Mouse (Mus musculus) CD8-positive naive resting alpha-beta T cell, adult 2 months (primary cell): ENCODE results near the gene Ltbp4.
A peak's percentile ranks its signal among the peaks of the same experiment; 100 is the strongest.

Source experiments
- DNase-seq, 2 experiments: peaks; one replicate each; pipeline ENCODE4 v3.0.0; 2022; ENCODE audit warnings: low read depth in 2 of 2, low spot score in 2 of 2

The Ltbp4 gene

GRCm38 (mm10) chr7:27300801-27301200, 36.7 kb downstream of the Ltbp4 start:
- DNase-seq, result no peak

- no peak for DNase-seq
Measured at GRCm38 (mm10) chr7:27300351-27300750, 37.1 kb downstream of the Ltbp4 start.

GRCm38 (mm10) chr7:27298816-27299215, 38.7 kb downstream of the Ltbp4 start:
- no peak for DNase-seq

- DNase-seq, result no peak
Measured at GRCm38 (mm10) chr7:27298033-27298610, 39.4 kb downstream of the Ltbp4 start.

GRCm38 (mm10) chr7:27296518-27296917, 41.0 kb downstream of the Ltbp4 start:
- no peak for DNase-seq

GRCm38 (mm10) chr7:27295956-27296355, 41.5 kb downstream of the Ltbp4 start:
- DNase-seq, result no peak

GRCm38 (mm10) chr7:27291795-27292466, 45.6 kb downstream of the Ltbp4 start:
- DNase-seq, result no peak

GRCm38 (mm10) chr7:27290555-27290954, 46.9 kb downstream of the Ltbp4 start:
- DNase-seq, result no peak

- no peak for DNase-seq
Measured at GRCm38 (mm10) chr7:27288732-27289131, 48.8 kb downstream of the Ltbp4 start.

- peak in 1 of 2 experiments; percentile 45 for DNase-seq
Measured at GRCm38 (mm10) chr7:27285698-27286066, 51.8 kb downstream of the Ltbp4 start.

GRCm38 (mm10) chr7:27284865-27285697, 52.4 kb downstream of the Ltbp4 start:
- no peak for DNase-seq

- no peak for DNase-seq
Measured at GRCm38 (mm10) chr7:27282225-27282624, 55.3 kb downstream of the Ltbp4 start.

GRCm38 (mm10) chr7:27281717-27282116, 55.8 kb downstream of the Ltbp4 start:
- no peak for DNase-seq

- no peak for DNase-seq
Measured at GRCm38 (mm10) chr7:27277191-27277590, 60.3 kb downstream of the Ltbp4 start.

- no peak for DNase-seq
Measured at GRCm38 (mm10) chr7:27276021-27276420, 61.5 kb downstream of the Ltbp4 start.

- DNase-seq, result no peak
Measured at GRCm38 (mm10) chr7:27274916-27275315, 62.6 kb downstream of the Ltbp4 start.

GRCm38 (mm10) chr7:27273739-27274351, 63.6 kb downstream of the Ltbp4 start:
- DNase-seq, result no peak

- DNase-seq, result no peak
Measured at GRCm38 (mm10) chr7:27271423-27271822, 66.1 kb downstream of the Ltbp4 start.

- DNase-seq, result no peak
Measured at GRCm38 (mm10) chr7:27266515-27267128, 70.9 kb downstream of the Ltbp4 start.

GRCm38 (mm10) chr7:27264761-27265160, 72.7 kb downstream of the Ltbp4 start:
- DNase-seq, result no peak

- DNase-seq, result no peak
Measured at GRCm38 (mm10) chr7:27261888-27262287, 75.6 kb downstream of the Ltbp4 start.
